Comparison of ENCODE assay signal across 7 mouse cellular contexts in the genomic region with DNA sequence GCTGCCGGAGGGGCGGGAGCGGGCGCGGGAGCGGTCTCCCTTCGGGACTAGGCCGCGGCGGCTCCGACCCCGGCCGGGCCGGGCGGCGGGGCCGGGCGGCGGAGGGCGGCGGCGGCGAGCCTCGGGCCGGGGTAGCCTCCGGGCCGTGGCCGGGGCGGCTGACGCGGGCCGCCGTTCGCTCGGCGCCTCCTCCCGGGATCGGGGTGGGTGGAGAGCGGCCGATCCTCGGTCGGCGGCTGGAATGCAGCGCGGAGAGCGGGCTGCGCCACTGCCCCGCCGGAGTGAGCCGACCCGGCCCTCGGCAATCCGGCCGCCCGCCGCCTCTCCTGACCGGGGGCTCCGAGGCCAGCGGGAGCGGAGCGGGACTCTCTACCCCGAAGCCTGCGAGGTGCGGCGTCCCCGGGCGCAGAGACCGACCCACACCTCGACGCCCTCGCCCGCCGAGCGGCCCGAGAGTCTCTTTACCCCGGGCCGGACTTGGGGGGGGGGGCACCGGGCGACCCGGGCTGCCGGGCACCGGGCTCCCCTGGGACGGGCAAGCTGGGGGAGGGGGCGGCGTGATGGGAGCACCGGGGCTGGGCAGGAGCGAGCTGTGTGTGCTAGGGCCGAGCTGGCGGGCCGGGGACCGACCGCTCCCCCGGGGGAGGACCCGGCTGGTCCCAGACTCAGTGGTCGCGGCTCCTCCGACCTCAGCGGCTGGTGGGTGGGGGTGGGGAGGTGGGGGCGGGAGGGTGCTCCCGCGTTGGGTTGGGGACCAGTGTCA. TPM values are rescaled to one million over a fixed set of nuclear protein-coding genes. Genes with fewer than 3 reads are reported as not detected.
A peak's percentile ranks its signal among the peaks of the same experiment; 100 is the strongest.
DNase-seq lines count a peak whose midpoint lies in the region; ATAC-seq and TF ChIP-seq lines count a peak whose summit lies in the region.

No protein-coding gene starts in this region.

- H3K4me2 ChIP-seq in forebrain, embryonic 11.5 days (ENCODE audit: low read depth, low read length, severe bottlenecking): peak overlapping the region; percentile 80
- peak overlapping the region; percentile 86 for H3K4me2 ChIP-seq in heart, embryonic 16.5 days (ENCODE audit: low read depth, low read length)

- peaks cover 2% of the 10 kb centered on the region for H3K27me3 ChIP-seq in forebrain, embryonic 11.5 days (ENCODE audit: control insufficient read depth, insufficient read depth, low read length)
- no peaks in the 10 kb centered on the region for H3K27me3 ChIP-seq in heart, embryonic 16.5 days (ENCODE audit: control insufficient read depth, insufficient read depth, low read length)
- H3K27me3 ChIP-seq in midbrain, embryonic 10.5 days (ENCODE audit: low read depth, poor library complexity, severe bottlenecking): peaks cover 20% of the 10 kb centered on the region
- no peaks in the 10 kb centered on the region for H3K27me3 ChIP-seq in small intestine, adult 2 months (ENCODE audit: control insufficient read depth, insufficient read depth, low read length)

- TF ChIP-seq CTCF in bone marrow macrophage, adult 2 months (IDR thresholded peaks at IDR 0.05; ENCODE audit: low read depth, low read length): no peak
- no peak for TF ChIP-seq CTCF in small intestine, adult 2 months (IDR thresholded peaks at IDR 0.05; ENCODE audit: extremely low read depth, insufficient read length, insufficient replicate concordance, low read depth, low read length)

- no peak for TF ChIP-seq POLR2A in bone marrow macrophage, adult 2 months (IDR thresholded peaks at IDR 0.05; ENCODE audit: borderline replicate concordance, low read depth, low read length)
- no peak for TF ChIP-seq POLR2A in small intestine, adult 2 months (IDR thresholded peaks at IDR 0.05; ENCODE audit: low read depth, low read length)

- DNase-seq in Muller cell, postnatal 12 days (ENCODE audit: inconsistent ontology term): peak; percentile 46
- peak; percentile 80 for DNase-seq in forebrain, embryonic 11.5 days (ENCODE audit: low spot score)
- DNase-seq in left cerebral cortex, postnatal 4 days: peak; percentile 51
- DNase-seq in midbrain, embryonic 10.5 days (ENCODE audit: low spot score): peak; percentile 62

- H3K9ac ChIP-seq in forebrain, embryonic 11.5 days (ENCODE audit: low read length): peak overlapping the region; percentile 97
- peak overlapping the region; percentile 96 for H3K9ac ChIP-seq in heart, embryonic 16.5 days (ENCODE audit: low read length)

- intact Hi-C loops in left cerebral cortex, postnatal 4 days (cut with DNase I): loop anchor here (10.0 kb wide), 1 partner anchor 192 kb away; a partner anchor contains a TSS

- H3K27ac ChIP-seq in bone marrow macrophage, adult 2 months (ENCODE audit: insufficient read depth, low read depth, low read length): no peak overlapping the region
- peak overlapping the region; percentile 85 for H3K27ac ChIP-seq in forebrain, embryonic 11.5 days (ENCODE audit: low read depth, low read length)
- peak overlapping the region; percentile 96 for H3K27ac ChIP-seq in heart, embryonic 16.5 days (ENCODE audit: low read length)
- peak overlapping the region; percentile 98 for H3K27ac ChIP-seq in midbrain, embryonic 10.5 days (replicated peaks)
- peak overlapping the region; percentile 42 for H3K27ac ChIP-seq in small intestine, adult 2 months (ENCODE audit: insufficient read depth, low read depth, low read length)

- no peaks in the 10 kb centered on the region for H3K4me1 ChIP-seq in bone marrow macrophage, adult 2 months (ENCODE audit: control insufficient read depth, insufficient read depth, low read length)
- H3K4me1 ChIP-seq in forebrain, embryonic 11.5 days (replicated peaks; ENCODE audit: control insufficient read depth, insufficient read depth, low read length): no peaks in the 10 kb centered on the region
- H3K4me1 ChIP-seq in heart, embryonic 16.5 days (ENCODE audit: control insufficient read depth, insufficient read depth, low read length): peaks cover 11% of the 10 kb centered on the region
- H3K4me1 ChIP-seq in midbrain, embryonic 10.5 days: peaks cover 20% of the 10 kb centered on the region
- no peaks in the 10 kb centered on the region; the same call in 1 of the 2 replicates for H3K4me1 ChIP-seq in small intestine, adult 2 months (ENCODE audit: control insufficient read depth, insufficient read depth, insufficient read length, low read length)

- peaks cover under 1% of the 10 kb centered on the region; the same call in 1 of the 2 replicates for H3K36me3 ChIP-seq in forebrain, embryonic 11.5 days (ENCODE audit: control insufficient read depth, insufficient read depth, low read length)
- peaks cover 2% of the 10 kb centered on the region for H3K36me3 ChIP-seq in heart, embryonic 16.5 days (ENCODE audit: control insufficient read depth, insufficient read depth)
- H3K36me3 ChIP-seq in midbrain, embryonic 10.5 days: peaks cover 31% of the 10 kb centered on the region
- peaks cover 5% of the 10 kb centered on the region for H3K36me3 ChIP-seq in small intestine, adult 2 months (ENCODE audit: control insufficient read depth, insufficient read depth, low read length)

- peak overlapping the region; percentile 63 for H3K4me3 ChIP-seq in bone marrow macrophage, adult 2 months (ENCODE audit: insufficient read depth, low read length)
- H3K4me3 ChIP-seq in forebrain, embryonic 11.5 days (ENCODE audit: low read depth, low read length): peak overlapping the region; percentile 96
- peak overlapping the region; percentile 85 for H3K4me3 ChIP-seq in heart, embryonic 16.5 days (ENCODE audit: low read length)
- H3K4me3 ChIP-seq in midbrain, embryonic 10.5 days: peak overlapping the region; percentile 98
- peak overlapping the region; percentile 87 for H3K4me3 ChIP-seq in small intestine, adult 2 months (ENCODE audit: low read depth, low read length)

- under 1% methylated on average over 45 of the region's 101 CpGs for WGBS in forebrain, embryonic 11.5 days
- WGBS in heart, embryonic 16.5 days: under 1% methylated on average over 83 of the region's 101 CpGs
- 7% methylated on average over 81 of the region's 101 CpGs for WGBS in midbrain, embryonic 10.5 days
- 2% methylated on average over 98 of the region's 101 CpGs for WGBS in small intestine, adult 2 months

- no peaks in the 10 kb centered on the region for H3K9me3 ChIP-seq in forebrain, embryonic 11.5 days (ENCODE audit: control insufficient read depth, low read length)
- H3K9me3 ChIP-seq in heart, embryonic 16.5 days (replicated peaks; ENCODE audit: control insufficient read depth, low read length): no peaks in the 10 kb centered on the region
- H3K9me3 ChIP-seq in midbrain, embryonic 10.5 days (replicated peaks): no peaks in the 10 kb centered on the region

- ATAC-seq in forebrain, embryonic 11.5 days (replicated peaks; ENCODE audit: low FRiP score): peak; percentile 67
- peak; percentile 40 for ATAC-seq in heart, embryonic 16.5 days (replicated peaks; ENCODE audit: extremely low read depth, insufficient read depth, low FRiP score)

RNA-seq across cellular contexts. Expression of a gene that starts 5.9 kb away (rescaled TPM):
- polyA plus RNA-seq in bone marrow macrophage, adult 2 months (2012; ENCODE audit: insufficient read depth, insufficient read length, missing spikeins): 8.5 and 13.2 TPM in 2 replicates
- 22.8 and 25.3 TPM in 2 replicates for polyA plus RNA-seq in forebrain, embryonic 11.5 days (2014; fragmentation: Nextera tagmentation; extraction: Ambion mirVana)
- polyA plus RNA-seq in heart, embryonic 16.5 days (2015; fragmentation: Nextera tagmentation; extraction: Ambion mirVana): 11.7 and 14.0 TPM in 2 replicates
- total RNA-seq in left cerebral cortex, postnatal 4 days (2021): 10 to 100 TPM; 34.1 to 34.5 TPM
- 18.2 and 20.2 TPM in 2 replicates for polyA plus RNA-seq in midbrain, embryonic 10.5 days (2016; fragmentation: Nextera tagmentation; extraction: Ambion mirVana)
- 1.4 and 4.9 TPM in 2 replicates for polyA plus RNA-seq in small intestine, adult 2 months (2012; rRNA removed)
